Mouse (Mus musculus) stomach, embryonic 16.5 days (tissue): ENCODE measurements around the gene Tmem201. TPM values are rescaled to one million over a fixed set of nuclear protein-coding genes. Genes with fewer than 3 reads are reported as not detected.
A peak's percentile ranks its signal among the peaks of the same experiment; 100 is the strongest.

Experiments used
- ATAC-seq: fragments of 200-750 bp; cut with Nextera tagmentation; 2 replicates; pipeline ENCODE4 v1.8.0; 2017; ENCODE audit warnings: moderate number of reproducible peaks, moderate TSS enrichment; ENCODE audit not compliant: insufficient read depth, low FRiP score
- H3K27ac ChIP-seq: fragments of 300-500 bp; sonication (generic); 2 replicates; pipeline ENCODE4 v1.5.1; 2014; ENCODE audit warnings: low read length
- H3K27me3 ChIP-seq: fragments of 300-500 bp; sonication (generic); 2 replicates; pipeline ENCODE4 v1.6.1; 2014; ENCODE audit warnings: low read length, control low read depth, mixed read lengths; ENCODE audit not compliant: control insufficient read depth, insufficient read depth
- H3K36me3 ChIP-seq: fragments of 300-500 bp; sonication (generic); 2 replicates; pipeline ENCODE4 v1.6.1; 2014; ENCODE audit warnings: low read length; ENCODE audit not compliant: control insufficient read depth, insufficient read depth
- H3K4me1 ChIP-seq: fragments of 300-500 bp; sonication (generic); 2 replicates; pipeline ENCODE4 v1.6.1; 2014; ENCODE audit warnings: low read length, control low read depth, mixed read lengths; ENCODE audit not compliant: control insufficient read depth, insufficient read depth
- H3K4me2 ChIP-seq: fragments of 300-500 bp; sonication (generic); 2 replicates; pipeline ENCODE4 v1.6.1; 2014; ENCODE audit warnings: low read depth, low read length, mixed read lengths
- H3K4me3 ChIP-seq: fragments of 300-500 bp; sonication (generic); replicated peaks from 2 replicates; pipeline ENCODE4 v1.5.1; 2014; ENCODE audit warnings: mild to moderate bottlenecking, low read length
- H3K9ac ChIP-seq: fragments of 300-500 bp; sonication (generic); 2 replicates; pipeline ENCODE4 v1.6.1; 2014; ENCODE audit warnings: low read length
- H3K9me3 ChIP-seq: fragments of 300-500 bp; sonication (generic); replicated peaks from 2 replicates; pipeline ENCODE4 v1.6.1; 2016; ENCODE audit warnings: low read length, control low read depth; ENCODE audit not compliant: control insufficient read depth
- WGBS: fragments of 180-500 bp; shearing (Covaris S2); extraction: QIAGEN DNeasy Blood & Tissue Kit; methylation state at CpG from one replicate; pipeline ENCODE4 v1.1.7; 2014; 5-methylcytosine and 5-hydroxymethylcytosine counted together
- polyA plus RNA-seq: library from polyadenylated mRNA; unstranded; fragments of >200 nt; fragmentation: Nextera tagmentation; extraction: Ambion mirVana; gene quantifications from 2 replicates; pipeline ENCODE4 v1.2.1, GENCODE M21; 2015

Tmem201 gene
- polyA plus RNA-seq, 1 experiment from 2014 or later: 20.1 TPM

DNA sequence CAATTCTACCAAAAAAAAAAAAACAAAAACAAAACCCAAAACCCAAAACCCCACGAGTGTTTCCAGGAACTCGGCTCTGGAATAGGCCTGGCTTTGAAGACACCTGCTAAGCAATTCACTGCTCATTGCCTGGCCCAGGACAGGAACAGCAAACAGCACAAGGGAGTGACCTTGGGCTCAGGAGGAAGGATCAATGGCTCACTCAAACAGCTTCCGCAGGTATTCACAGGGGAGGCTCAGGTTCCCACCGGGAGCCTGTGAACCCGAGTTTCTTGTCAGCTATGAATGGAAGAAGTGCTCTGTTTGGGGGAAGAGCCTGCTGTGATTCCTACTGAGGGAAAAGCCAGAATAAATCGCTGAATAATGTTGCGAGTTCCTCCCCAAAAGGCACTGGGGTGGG is 54.0 kb downstream of the Tmem201 start:
- no peaks in the 10 kb centered on the region for H3K36me3 ChIP-seq
- WGBS: 23% methylated on average over 7 of the region's 7 CpGs
- no peak overlapping the region for H3K4me2 ChIP-seq
- H3K4me3 ChIP-seq: no peak overlapping the region
- H3K27me3 ChIP-seq: no peaks in the 10 kb centered on the region
- no peaks in the 10 kb centered on the region for H3K4me1 ChIP-seq
- H3K9ac ChIP-seq: no peak overlapping the region
- ATAC-seq: no peak
- no peaks in the 10 kb centered on the region for H3K9me3 ChIP-seq
- no peak overlapping the region for H3K27ac ChIP-seq

DNA sequence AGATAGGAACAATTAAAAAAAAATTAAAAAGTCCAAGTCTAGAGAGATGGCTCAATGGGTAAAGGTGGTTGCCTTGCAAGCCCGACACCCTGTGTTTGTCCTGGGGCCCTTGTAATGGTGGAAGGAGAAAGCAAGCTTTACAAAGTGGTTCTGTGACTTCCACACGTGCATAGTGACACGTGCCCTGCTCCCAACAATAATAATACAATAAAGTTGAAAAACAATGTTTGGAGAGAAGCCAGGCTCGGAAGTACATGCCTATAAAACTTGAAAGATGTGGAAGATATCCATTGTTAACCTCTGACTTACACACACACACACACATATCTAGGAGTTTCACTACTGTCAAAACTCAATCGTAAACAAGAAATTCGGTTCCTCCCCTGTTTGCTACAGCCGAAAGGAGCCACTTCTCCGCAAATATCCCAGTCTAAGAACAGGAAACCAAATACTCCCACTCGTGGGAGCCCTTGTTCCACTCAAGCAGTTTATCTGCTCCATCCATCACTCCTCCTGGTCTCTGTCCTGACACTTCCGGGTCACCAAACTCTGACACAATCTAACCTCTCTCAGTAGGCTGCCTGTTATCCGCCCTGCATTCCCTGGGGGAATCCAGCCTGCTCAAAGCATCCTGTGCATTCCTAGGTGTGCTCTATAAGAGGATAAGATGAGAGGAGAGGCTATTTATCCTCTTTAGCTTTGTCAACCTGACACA is 58.6 kb downstream of the Tmem201 start:
- Histone ChIP-seq H3K4me2 (no peak overlapping the region), H3K9me3 (no peaks in the 10 kb centered on the region), H3K27me3 (peaks cover 5% of the 10 kb centered on the region; the same call in 1 of the 2 replicates), H3K9ac (no peak overlapping the region), H3K4me3 (no peak overlapping the region), H3K27ac (no peak overlapping the region), H3K4me1 (peaks cover 15% of the 10 kb centered on the region; the same call in 1 of the 2 replicates), H3K36me3 (no peaks in the 10 kb centered on the region)
- WGBS: 53% methylated on average over 11 of the region's 11 CpGs
- ATAC-seq: no peak

DNA sequence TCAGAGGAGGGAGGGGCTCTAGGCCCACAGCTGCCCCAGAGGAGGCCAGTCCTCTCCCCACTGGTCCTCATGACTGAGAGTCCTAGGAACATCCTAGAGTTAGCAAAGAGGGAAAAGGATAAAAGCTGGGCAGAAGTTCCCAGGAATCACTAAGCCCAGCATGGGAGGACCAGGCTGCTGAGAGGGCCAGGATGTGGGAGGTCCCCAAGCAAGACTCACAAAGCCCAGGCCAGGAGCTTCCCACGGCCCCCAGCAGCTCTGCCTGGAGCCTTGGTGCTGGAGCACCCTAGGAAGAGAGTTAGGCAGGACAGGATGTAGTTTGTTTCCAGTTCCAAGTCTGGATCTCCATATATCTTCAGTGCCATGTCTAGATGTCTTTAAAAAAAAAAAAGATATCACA is 59.8 kb downstream of the Tmem201 start:
- H3K27me3 ChIP-seq: peaks cover 12% of the 10 kb centered on the region; the same call in 1 of the 2 replicates
- no peaks in the 10 kb centered on the region for H3K9me3 ChIP-seq
- H3K27ac ChIP-seq: no peak overlapping the region
- no peaks in the 10 kb centered on the region for H3K36me3 ChIP-seq
- H3K4me2 ChIP-seq: no peak overlapping the region
- ATAC-seq: no peak
- H3K4me3 ChIP-seq: no peak overlapping the region
- H3K9ac ChIP-seq: no peak overlapping the region
- 47% methylated on average over 1 of the region's 1 CpGs for WGBS
- H3K4me1 ChIP-seq: peaks cover 15% of the 10 kb centered on the region; the same call in 1 of the 2 replicates

DNA sequence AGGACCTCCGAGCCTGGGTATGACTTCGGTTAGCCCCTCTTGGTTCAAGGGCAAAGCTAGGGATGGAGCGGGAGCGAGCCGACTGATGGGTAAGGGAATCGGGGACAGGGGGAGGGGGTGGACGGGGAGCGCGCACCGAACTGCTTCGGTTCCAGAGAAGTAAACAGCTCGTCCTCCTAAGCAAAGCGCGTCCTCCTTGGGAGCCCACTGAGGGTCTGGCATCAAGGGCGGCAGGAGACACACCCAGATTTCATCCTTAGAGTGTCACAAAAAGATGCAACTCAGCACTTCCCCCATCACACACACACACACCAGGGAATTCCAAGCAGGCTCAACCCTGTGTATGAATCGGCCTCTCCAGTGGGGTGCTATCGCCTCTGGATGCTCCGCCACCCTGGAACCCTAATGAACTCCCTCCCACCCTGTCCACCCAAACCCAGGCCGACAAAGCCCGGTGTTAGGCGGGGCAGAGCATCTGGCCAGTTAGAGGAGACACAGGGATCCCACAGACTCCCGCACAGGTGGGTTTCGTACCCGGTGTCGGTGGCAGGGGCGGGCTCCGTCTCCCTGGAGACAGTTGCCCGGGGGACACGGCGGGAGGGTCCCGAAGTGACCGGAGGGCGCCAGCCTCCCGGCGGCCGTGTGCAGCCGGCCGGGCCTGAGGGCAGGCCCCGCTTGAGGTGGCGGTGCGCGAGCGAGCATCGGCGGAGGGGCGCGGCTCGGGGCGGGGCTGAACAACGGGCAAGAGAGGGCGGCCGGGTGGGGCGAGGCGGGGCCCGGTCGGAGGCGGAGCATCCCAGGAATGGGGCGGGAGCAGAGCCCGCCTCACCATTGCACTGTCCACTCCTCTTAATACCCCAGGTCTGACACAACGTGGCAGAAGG is 62.2 kb downstream of the Tmem201 start:
- Histone ChIP-seq H3K27ac (no peak overlapping the region), H3K9me3 (no peaks in the 10 kb centered on the region), H3K27me3 (peaks cover 12% of the 10 kb centered on the region; the same call in 1 of the 2 replicates), H3K4me1 (peaks cover 15% of the 10 kb centered on the region; the same call in 1 of the 2 replicates), H3K4me3 (peak overlapping the region; percentile 64), H3K36me3 (no peaks in the 10 kb centered on the region), H3K9ac (peak overlapping the region; percentile 73), H3K4me2 (peak overlapping the region; percentile 98)
- WGBS: 5% methylated on average over 60 of the region's 60 CpGs
- ATAC-seq: peak; percentile 96

DNA sequence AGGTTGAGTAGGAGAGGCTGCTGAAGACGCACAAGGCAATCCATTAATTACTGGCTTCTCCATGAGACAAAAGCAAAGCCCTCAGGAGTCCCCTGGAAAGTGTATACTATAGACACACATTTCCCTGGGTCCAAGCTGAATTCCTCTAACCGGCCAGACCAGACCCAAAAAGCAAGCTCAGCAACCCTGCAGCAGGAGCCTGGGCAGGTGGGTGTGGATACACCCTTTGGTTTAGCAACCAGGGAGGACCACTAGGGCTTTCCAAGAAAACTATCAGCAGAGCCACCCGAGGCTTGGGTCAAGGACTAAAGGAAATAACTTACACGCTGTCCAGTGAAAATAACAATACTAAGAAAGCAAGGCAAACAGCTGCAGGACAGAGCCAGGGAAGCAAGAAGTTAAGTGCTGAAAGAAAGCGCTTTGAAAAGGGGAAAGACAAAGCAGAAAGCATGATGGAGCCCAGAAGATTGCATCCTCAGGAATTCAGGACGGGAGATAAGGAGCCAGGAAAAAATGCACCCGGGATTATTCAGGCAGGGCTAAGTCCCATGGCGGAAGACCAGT is 62.9 kb downstream of the Tmem201 start:
- no peak for ATAC-seq
- Histone ChIP-seq H3K27me3 (peaks cover 12% of the 10 kb centered on the region; the same call in 1 of the 2 replicates), H3K9ac (peak overlapping the region; percentile 73), H3K4me2 (peak overlapping the region; percentile 98), H3K4me1 (peaks cover 15% of the 10 kb centered on the region; the same call in 1 of the 2 replicates), H3K36me3 (no peaks in the 10 kb centered on the region), H3K27ac (no peak overlapping the region), H3K4me3 (peak overlapping the region; percentile 64), H3K9me3 (no peaks in the 10 kb centered on the region)
- WGBS: 14% methylated on average over 8 of the region's 8 CpGs

DNA sequence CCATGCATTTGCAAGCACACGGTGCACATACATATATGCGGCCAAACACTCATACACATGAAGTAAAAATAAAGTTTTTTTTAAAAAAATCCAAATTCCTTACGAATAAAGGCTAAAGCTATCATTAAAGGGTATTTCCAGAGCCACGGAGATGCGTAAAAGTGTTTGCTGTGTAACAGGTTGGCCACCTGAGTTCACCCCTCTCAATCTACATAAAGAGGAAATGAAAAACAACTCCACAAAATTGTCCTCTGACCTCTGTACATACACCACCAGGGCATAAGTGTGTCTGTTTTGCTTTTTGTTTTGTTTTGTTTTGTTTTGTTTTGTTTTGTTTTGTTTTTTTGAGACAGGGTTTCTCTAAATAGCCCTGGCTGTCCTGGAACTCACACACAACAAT is 65.1 kb downstream of the Tmem201 start:
- H3K4me2 ChIP-seq: no peak overlapping the region
- H3K9ac ChIP-seq: no peak overlapping the region
- 93% methylated on average over 5 of the region's 5 CpGs for WGBS
- H3K9me3 ChIP-seq: no peaks in the 10 kb centered on the region
- H3K4me3 ChIP-seq: no peak overlapping the region
- H3K4me1 ChIP-seq: peaks cover 15% of the 10 kb centered on the region; the same call in 1 of the 2 replicates
- no peaks in the 10 kb centered on the region for H3K36me3 ChIP-seq
- peaks cover 12% of the 10 kb centered on the region; the same call in 1 of the 2 replicates for H3K27me3 ChIP-seq
- H3K27ac ChIP-seq: no peak overlapping the region
- ATAC-seq: no peak

DNA sequence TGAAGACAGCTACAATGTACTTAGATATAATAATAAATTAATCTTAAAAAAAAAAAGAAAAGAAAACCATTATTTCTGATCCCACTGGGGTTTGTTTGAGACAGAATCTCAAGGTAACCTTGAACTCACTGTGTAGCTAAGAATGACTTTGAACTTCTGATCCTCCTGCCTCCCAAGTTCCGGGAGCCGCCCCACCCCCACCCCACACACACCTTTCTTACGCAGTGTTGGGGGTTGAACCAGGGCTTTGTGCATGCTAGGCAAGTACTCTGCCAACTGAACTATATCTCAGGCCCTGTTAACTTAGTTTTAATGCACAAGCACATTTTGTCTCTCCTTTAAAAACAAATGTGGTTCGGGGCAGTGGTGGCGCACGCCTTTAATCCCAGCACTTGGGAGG is 66.7 kb downstream of the Tmem201 start:
- H3K27ac ChIP-seq: no peak overlapping the region
- H3K4me2 ChIP-seq: no peak overlapping the region
- no peak overlapping the region for H3K4me3 ChIP-seq
- H3K9ac ChIP-seq: no peak overlapping the region
- no peaks in the 10 kb centered on the region for H3K9me3 ChIP-seq
- no peak for ATAC-seq
- WGBS: 95% methylated on average over 6 of the region's 6 CpGs
- peaks cover 12% of the 10 kb centered on the region; the same call in 1 of the 2 replicates for H3K27me3 ChIP-seq
- peaks cover 11% of the 10 kb centered on the region; the same call in 1 of the 2 replicates for H3K4me1 ChIP-seq
- H3K36me3 ChIP-seq: no peaks in the 10 kb centered on the region

DNA sequence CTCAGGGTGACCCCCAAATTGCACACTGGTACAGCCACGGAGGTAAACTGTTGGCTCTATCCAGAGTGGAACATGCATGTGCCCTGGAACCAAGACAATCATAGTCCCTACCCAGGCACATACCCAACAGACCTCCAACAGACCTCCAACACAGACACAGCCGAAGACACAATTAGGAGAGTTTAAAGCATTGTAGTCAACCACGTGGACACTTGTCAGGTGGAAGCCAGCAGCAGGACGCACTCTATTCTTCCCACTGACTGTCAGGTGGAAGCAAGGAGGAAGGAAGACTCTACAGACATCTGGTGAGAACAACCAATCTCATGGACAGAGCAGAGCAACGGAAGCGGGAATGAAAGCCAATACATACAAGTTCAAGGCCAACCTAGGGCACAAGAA is 72.2 kb downstream of the Tmem201 start:
- Histone ChIP-seq H3K9ac (no peak overlapping the region), H3K9me3 (no peaks in the 10 kb centered on the region), H3K36me3 (no peaks in the 10 kb centered on the region), H3K4me3 (no peak overlapping the region), H3K27me3 (no peaks in the 10 kb centered on the region), H3K4me2 (no peak overlapping the region), H3K27ac (no peak overlapping the region), H3K4me1 (no peaks in the 10 kb centered on the region)
- 84% methylated on average over 6 of the region's 6 CpGs for WGBS
- ATAC-seq: no peak
